Comparison of ENCODE assay signal across 25 mouse cellular contexts in genomic region chr13:95127288-95127687, GRCm38 (mm10).
DNase-seq lines count a peak whose midpoint lies in the region; ATAC-seq and TF ChIP-seq lines count a peak whose summit lies in the region.
"Had no signal": no experiment of that assay in that cellular context is flagged by ENCODE, and none has a peak within 500 bp of the region (broad histone marks: within the 10 kb centered on the region; RNA-seq: fewer than 3 reads in every experiment).

No protein-coding gene starts in this region.

- ATAC-seq in embryonic facial prominence, embryonic 13.5 days (ENCODE audit: insufficient number of reproducible peaks, insufficient read depth, low FRiP score, low TSS enrichment, low read depth) = 0 out of 2 replicates have a peak, but pooled peaks have one; percentile 26
- no peak for ATAC-seq in forebrain, embryonic 14.5 days
- ATAC-seq in liver, embryonic 11.5 days (replicated peaks; ENCODE audit: low FRiP score) = no peak
- ATAC-seq: activated CD4-positive, CD25-positive, alpha-beta regulatory T cell, adult 4 months; forebrain, embryonic 15.5 days; intestine, postnatal 0 days had no signal

- TF ChIP-seq CTCF in cortical plate, adult 2 months (IDR thresholded peaks at IDR 0.05; ENCODE audit: extremely low read depth, insufficient read depth, low read length) = no peak

- H3K4me3 ChIP-seq in heart, embryonic 10.5 days = no peak overlapping the region
- H3K4me3 ChIP-seq in cortical plate, adult 2 months (ENCODE audit: insufficient read depth, low read length) = no peak overlapping the region
- H3K4me3 ChIP-seq in embryonic facial prominence, embryonic 13.5 days = no peak overlapping the region
- no peak overlapping the region for H3K4me3 ChIP-seq in forebrain, embryonic 14.5 days (ENCODE audit: low read depth, low read length)
- H3K4me3 ChIP-seq in liver, embryonic 11.5 days (ENCODE audit: low read depth, low read length) = no peak overlapping the region
- H3K4me3 ChIP-seq: embryonic facial prominence, embryonic 12.5 days; forebrain, embryonic 15.5 days; gastrocnemius, adult 2 months; heart, embryonic 13.5 days; hindbrain, embryonic 15.5 days had no signal

- peak overlapping the region; percentile 20; the same call in 1 of the 2 replicates for H3K4me2 ChIP-seq in embryonic facial prominence, embryonic 13.5 days
- H3K4me2 ChIP-seq in forebrain, embryonic 14.5 days (ENCODE audit: low read length) = no peak overlapping the region
- H3K4me2 ChIP-seq in liver, embryonic 11.5 days = no peak overlapping the region
- H3K4me2 ChIP-seq: embryonic facial prominence, embryonic 12.5 days; forebrain, embryonic 15.5 days; heart, embryonic 13.5 days; hindbrain, embryonic 15.5 days had no signal

- no peak for TF ChIP-seq POLR2A in cortical plate, adult 2 months (IDR thresholded peaks at IDR 0.05; ENCODE audit: extremely low read depth, insufficient read depth, low read length)

- H3K9me3 ChIP-seq in heart, embryonic 10.5 days = no peaks in the 10 kb centered on the region
- no peaks in the 10 kb centered on the region for H3K9me3 ChIP-seq in embryonic facial prominence, embryonic 13.5 days
- no peaks in the 10 kb centered on the region for H3K9me3 ChIP-seq in forebrain, embryonic 14.5 days (replicated peaks; ENCODE audit: control insufficient read depth, low read length)
- no peaks in the 10 kb centered on the region for H3K9me3 ChIP-seq in liver, embryonic 11.5 days (ENCODE audit: control insufficient read depth, low read length)
- H3K9me3 ChIP-seq: embryonic facial prominence, embryonic 12.5 days; forebrain, embryonic 15.5 days; heart, embryonic 13.5 days; hindbrain, embryonic 15.5 days had no signal

- no peaks in the 10 kb centered on the region for H3K27me3 ChIP-seq in heart, embryonic 10.5 days (ENCODE audit: insufficient read depth, poor library complexity, severe bottlenecking)
- no peaks in the 10 kb centered on the region for H3K27me3 ChIP-seq in embryonic facial prominence, embryonic 13.5 days
- H3K27me3 ChIP-seq in forebrain, embryonic 14.5 days (replicated peaks; ENCODE audit: control insufficient read depth, insufficient read depth, low read length) = no peaks in the 10 kb centered on the region
- H3K27me3 ChIP-seq in liver, embryonic 11.5 days (replicated peaks; ENCODE audit: control insufficient read depth, insufficient read depth, low read length) = no peaks in the 10 kb centered on the region
- H3K27me3 ChIP-seq: embryonic facial prominence, embryonic 12.5 days; forebrain, embryonic 15.5 days; heart, embryonic 13.5 days; hindbrain, embryonic 15.5 days had no signal

- peak; percentile 23 for DNase-seq in embryo, embryonic 10 days (ENCODE audit: low spot score)
- DNase-seq in embryo, embryonic 10.5 days (ENCODE audit: low spot score) = no peak
- DNase-seq in heart, adult 11 months = peak; percentile 84
- DNase-seq in heart, embryonic 10.5 days (ENCODE audit: low spot score) = no peak
- DNase-seq in forebrain, embryonic 14.5 days (ENCODE audit: low spot score) = no peak
- DNase-seq in liver, embryonic 11.5 days (ENCODE audit: low spot score) = no peak
- DNase-seq: adrenal gland, postnatal 10 days; adrenal gland, postnatal 36 days; cerebellum, adult 18-20 months; cerebellum, adult 9-10 months; cerebellum, postnatal 14 days; gastrocnemius, adult 2 months; gastrocnemius, postnatal 14 days; heart, adult 18-20 months; heart, postnatal 14 days; heart, postnatal 4 days; kidney, adult 2 months had no signal

- H3K27ac ChIP-seq in heart, embryonic 10.5 days = no peak overlapping the region
- peak overlapping the region; percentile 28; the same call in 1 of the 2 replicates for H3K27ac ChIP-seq in cortical plate, adult 2 months (ENCODE audit: insufficient read depth, low read length)
- H3K27ac ChIP-seq in embryonic facial prominence, embryonic 13.5 days = no peak overlapping the region
- no peak overlapping the region for H3K27ac ChIP-seq in forebrain, embryonic 14.5 days (ENCODE audit: low read depth, low read length)
- H3K27ac ChIP-seq in liver, embryonic 11.5 days (ENCODE audit: low read depth, low read length) = no peak overlapping the region
- H3K27ac ChIP-seq: embryonic facial prominence, embryonic 12.5 days; forebrain, embryonic 15.5 days; gastrocnemius, adult 2 months; heart, embryonic 13.5 days; hindbrain, embryonic 15.5 days had no signal

- H3K4me1 ChIP-seq in heart, embryonic 10.5 days = peaks cover 10% of the 10 kb centered on the region
- peaks cover 17% of the 10 kb centered on the region for H3K4me1 ChIP-seq in cortical plate, adult 2 months (ENCODE audit: control insufficient read depth, insufficient read depth, low read length)
- peaks cover 19% of the 10 kb centered on the region for H3K4me1 ChIP-seq in embryonic facial prominence, embryonic 13.5 days
- H3K4me1 ChIP-seq in forebrain, embryonic 14.5 days (ENCODE audit: control insufficient read depth, insufficient read depth, low read length) = no peaks in the 10 kb centered on the region
- H3K4me1 ChIP-seq in liver, embryonic 11.5 days (replicated peaks; ENCODE audit: control insufficient read depth, insufficient read depth, low read length) = no peaks in the 10 kb centered on the region
- H3K4me1 ChIP-seq: forebrain, embryonic 15.5 days; hindbrain, embryonic 15.5 days had no signal

- no peak overlapping the region for H3K9ac ChIP-seq in embryonic facial prominence, embryonic 13.5 days
- no peak overlapping the region for H3K9ac ChIP-seq in forebrain, embryonic 14.5 days (ENCODE audit: low read length)
- no peak overlapping the region for H3K9ac ChIP-seq in liver, embryonic 11.5 days (ENCODE audit: low read depth, low read length)
- H3K9ac ChIP-seq: embryonic facial prominence, embryonic 12.5 days; forebrain, embryonic 15.5 days; heart, embryonic 13.5 days; hindbrain, embryonic 15.5 days had no signal

- WGBS in heart, embryonic 10.5 days = 82% methylated on average over 10 of the region's 10 CpGs
- WGBS in embryonic facial prominence, embryonic 13.5 days = 22% methylated on average over 10 of the region's 10 CpGs
- 89% methylated on average over 10 of the region's 10 CpGs for WGBS in forebrain, embryonic 14.5 days
- 77% methylated on average over 10 of the region's 10 CpGs for WGBS in liver, embryonic 11.5 days

- H3K36me3 ChIP-seq in heart, embryonic 10.5 days = no peaks in the 10 kb centered on the region
- H3K36me3 ChIP-seq in embryonic facial prominence, embryonic 13.5 days = no peaks in the 10 kb centered on the region
- no peaks in the 10 kb centered on the region for H3K36me3 ChIP-seq in forebrain, embryonic 14.5 days (ENCODE audit: control insufficient read depth, insufficient read depth, low read length)
- H3K36me3 ChIP-seq in liver, embryonic 11.5 days (ENCODE audit: control insufficient read depth, insufficient read depth, low read length) = no peaks in the 10 kb centered on the region
- H3K36me3 ChIP-seq: embryonic facial prominence, embryonic 12.5 days; forebrain, embryonic 15.5 days; heart, embryonic 13.5 days; hindbrain, embryonic 15.5 days had no signal

Comparison
In these comparisons a context has a peak if more than half of its experiments do, and no peak if none do; other contexts are left out.
1. DNase-seq: peak in embryo, embryonic 10 days (single experiment) and heart, adult 11 months (single experiment); none in embryo, embryonic 10.5 days (single experiment), heart, embryonic 10.5 days (single experiment), forebrain, embryonic 14.5 days (single experiment) and liver, embryonic 11.5 days (single experiment).